Mouse (Mus musculus): ENCODE results near the gene Phactr3. TPM values are rescaled to one million over a fixed set of nuclear protein-coding genes. Genes with fewer than 3 reads are reported as not detected.

The Phactr3 gene
- polyA plus RNA-seq, 1 experiment from 2014 or later, result 1.4 TPM

- H3K27ac ChIP-seq (replicated peaks), result no peak overlapping the region; the same call in 1 of the 2 replicates
- no peak overlapping the region for H3K9ac ChIP-seq
- H3K4me3 ChIP-seq (replicated peaks), result no peak overlapping the region
- 12% methylated on average over 4 of the region's 4 CpGs for WGBS
- no peak overlapping the region for H3K4me2 ChIP-seq (replicated peaks)
- H3K9me3 ChIP-seq (replicated peaks), result no peaks in the 10 kb centered on the region
- H3K27me3 ChIP-seq, result peaks cover 17% of the 10 kb centered on the region
- ATAC-seq (ENCODE audit: insufficient number of reproducible peaks, low FRiP score, low TSS enrichment, low read depth), result no peak
- H3K4me1 ChIP-seq, result peaks cover 19% of the 10 kb centered on the region
- no peaks in the 10 kb centered on the region for H3K36me3 ChIP-seq
Observed at GRCm38 (mm10) chr2:178121946-178122665, 3.3 kb downstream of the Phactr3 start.

- H3K27me3 ChIP-seq, result peaks cover 12% of the 10 kb centered on the region
- peaks cover 19% of the 10 kb centered on the region for H3K4me1 ChIP-seq
- H3K9me3 ChIP-seq (replicated peaks), result no peaks in the 10 kb centered on the region
- H3K9ac ChIP-seq, result no peak overlapping the region
- 77% methylated on average over 15 of the region's 15 CpGs for WGBS
- no peak overlapping the region for H3K27ac ChIP-seq (replicated peaks)
- H3K4me2 ChIP-seq (replicated peaks), result no peak overlapping the region
- no peak overlapping the region for H3K4me3 ChIP-seq (replicated peaks)
- H3K36me3 ChIP-seq, result no peaks in the 10 kb centered on the region
- no peak for ATAC-seq (ENCODE audit: insufficient number of reproducible peaks, low FRiP score, low TSS enrichment, low read depth)
Observed at GRCm38 (mm10) chr2:178123466-178123865, 4.7 kb downstream of the Phactr3 start.

- H3K4me2 ChIP-seq (replicated peaks), result no peak overlapping the region
- no peak overlapping the region for H3K27ac ChIP-seq (replicated peaks)
- H3K9me3 ChIP-seq (replicated peaks), result no peaks in the 10 kb centered on the region
- H3K9ac ChIP-seq, result no peak overlapping the region
- no peaks in the 10 kb centered on the region for H3K27me3 ChIP-seq
- ATAC-seq (ENCODE audit: insufficient number of reproducible peaks, low FRiP score, low TSS enrichment, low read depth), result no peak
- WGBS, result 71% methylated on average over 8 of the region's 8 CpGs
- H3K4me1 ChIP-seq, result 0 out of 2 replicates have a peak, but pooled peaks cover 5% of the 10 kb centered on the region
- H3K36me3 ChIP-seq, result no peaks in the 10 kb centered on the region
- H3K4me3 ChIP-seq (replicated peaks), result no peak overlapping the region
Observed at GRCm38 (mm10) chr2:178125427-178125826, 6.7 kb downstream of the Phactr3 start.

- no peak for ATAC-seq (ENCODE audit: insufficient number of reproducible peaks, low FRiP score, low TSS enrichment, low read depth)
- Histone ChIP-seq H3K4me1 (0 out of 2 replicates have a peak, but pooled peaks cover 5% of the 10 kb centered on the region), H3K9me3 (replicated peaks) (no peaks in the 10 kb centered on the region), H3K27ac (replicated peaks) (no peak overlapping the region), H3K4me2 (replicated peaks) (no peak overlapping the region), H3K9ac (no peak overlapping the region), H3K4me3 (replicated peaks) (no peak overlapping the region), H3K27me3 (no peaks in the 10 kb centered on the region), H3K36me3 (no peaks in the 10 kb centered on the region)
- WGBS, result 90% methylated on average over 7 of the region's 7 CpGs
Observed at GRCm38 (mm10) chr2:178126041-178126820, 7.5 kb downstream of the Phactr3 start.

GRCm38 (mm10) chr2:178128594-178128993 is 9.8 kb downstream of the Phactr3 start:
- WGBS, result 75% methylated on average over 5 of the region's 5 CpGs
- H3K9me3 ChIP-seq (replicated peaks), result no peaks in the 10 kb centered on the region
- no peak overlapping the region for H3K4me2 ChIP-seq (replicated peaks)
- no peaks in the 10 kb centered on the region for H3K4me1 ChIP-seq
- ATAC-seq (ENCODE audit: insufficient number of reproducible peaks, low FRiP score, low TSS enrichment, low read depth), result no peak
- H3K27me3 ChIP-seq, result no peaks in the 10 kb centered on the region
- no peaks in the 10 kb centered on the region for H3K36me3 ChIP-seq
- H3K4me3 ChIP-seq (replicated peaks), result no peak overlapping the region
- H3K9ac ChIP-seq, result no peak overlapping the region
- no peak overlapping the region for H3K27ac ChIP-seq (replicated peaks)

GRCm38 (mm10) chr2:178129161-178129560 is 10.4 kb downstream of the Phactr3 start:
- WGBS, result 45% methylated on average over 4 of the region's 4 CpGs
- Histone ChIP-seq H3K27me3 (no peaks in the 10 kb centered on the region), H3K4me3 (replicated peaks) (no peak overlapping the region), H3K4me1 (no peaks in the 10 kb centered on the region), H3K9me3 (replicated peaks) (no peaks in the 10 kb centered on the region), H3K36me3 (no peaks in the 10 kb centered on the region), H3K9ac (no peak overlapping the region), H3K4me2 (replicated peaks) (no peak overlapping the region), H3K27ac (replicated peaks) (no peak overlapping the region)
- ATAC-seq (ENCODE audit: insufficient number of reproducible peaks, low FRiP score, low TSS enrichment, low read depth), result no peak

- ATAC-seq (ENCODE audit: insufficient number of reproducible peaks, low FRiP score, low TSS enrichment, low read depth), result no peak
Observed at GRCm38 (mm10) chr2:178129676-178130075, 10.9 kb downstream of the Phactr3 start.

GRCm38 (mm10) chr2:178130536-178130935 is 11.8 kb downstream of the Phactr3 start:
- 80% methylated on average over 5 of the region's 5 CpGs for WGBS
- no peaks in the 10 kb centered on the region for H3K4me1 ChIP-seq
- no peaks in the 10 kb centered on the region for H3K27me3 ChIP-seq
- H3K36me3 ChIP-seq, result no peaks in the 10 kb centered on the region
- no peak overlapping the region for H3K9ac ChIP-seq
- no peak overlapping the region for H3K27ac ChIP-seq (replicated peaks)
- no peak for ATAC-seq (ENCODE audit: insufficient number of reproducible peaks, low FRiP score, low TSS enrichment, low read depth)
- no peak overlapping the region for H3K4me2 ChIP-seq (replicated peaks)
- no peaks in the 10 kb centered on the region for H3K9me3 ChIP-seq (replicated peaks)
- H3K4me3 ChIP-seq (replicated peaks), result no peak overlapping the region

More at GRCm38 (mm10) chr2:178129676-178130075, 10.9 kb downstream of the Phactr3 start:
- WGBS, result 70% methylated on average over 2 of the region's 2 CpGs
- Histone ChIP-seq H3K9me3 (replicated peaks) (no peaks in the 10 kb centered on the region), H3K27me3 (no peaks in the 10 kb centered on the region), H3K9ac (no peak overlapping the region), H3K36me3 (no peaks in the 10 kb centered on the region), H3K4me2 (replicated peaks) (no peak overlapping the region), H3K4me1 (no peaks in the 10 kb centered on the region), H3K27ac (replicated peaks) (no peak overlapping the region), H3K4me3 (replicated peaks) (no peak overlapping the region)

- H3K9ac ChIP-seq, result no peak overlapping the region
- no peak overlapping the region for H3K4me2 ChIP-seq (replicated peaks)
- no peaks in the 10 kb centered on the region for H3K9me3 ChIP-seq (replicated peaks)
- H3K27me3 ChIP-seq, result no peaks in the 10 kb centered on the region
- H3K27ac ChIP-seq (replicated peaks), result no peak overlapping the region
- no peaks in the 10 kb centered on the region for H3K4me1 ChIP-seq
- ATAC-seq (ENCODE audit: insufficient number of reproducible peaks, low FRiP score, low TSS enrichment, low read depth), result no peak
- 58% methylated on average over 5 of the region's 5 CpGs for WGBS
- no peak overlapping the region for H3K4me3 ChIP-seq (replicated peaks)
- H3K36me3 ChIP-seq, result no peaks in the 10 kb centered on the region
Observed at GRCm38 (mm10) chr2:178131011-178131410, 12.2 kb downstream of the Phactr3 start.

- no peak for ATAC-seq (ENCODE audit: insufficient number of reproducible peaks, low FRiP score, low TSS enrichment, low read depth)
- H3K27ac ChIP-seq (replicated peaks), result no peak overlapping the region
- H3K4me3 ChIP-seq (replicated peaks), result no peak overlapping the region
- no peaks in the 10 kb centered on the region for H3K4me1 ChIP-seq
- no peaks in the 10 kb centered on the region for H3K36me3 ChIP-seq
- 89% methylated on average over 5 of the region's 5 CpGs for WGBS
- H3K9me3 ChIP-seq (replicated peaks), result no peaks in the 10 kb centered on the region
- H3K27me3 ChIP-seq, result no peaks in the 10 kb centered on the region
- H3K4me2 ChIP-seq (replicated peaks), result no peak overlapping the region
- no peak overlapping the region for H3K9ac ChIP-seq
Observed at GRCm38 (mm10) chr2:178131606-178132365, 13.0 kb downstream of the Phactr3 start.

- Histone ChIP-seq H3K27ac (replicated peaks) (no peak overlapping the region), H3K9ac (no peak overlapping the region), H3K4me2 (replicated peaks) (no peak overlapping the region), H3K4me3 (replicated peaks) (no peak overlapping the region), H3K4me1 (no peaks in the 10 kb centered on the region), H3K27me3 (no peaks in the 10 kb centered on the region), H3K9me3 (replicated peaks) (no peaks in the 10 kb centered on the region), H3K36me3 (no peaks in the 10 kb centered on the region)
- ATAC-seq (ENCODE audit: insufficient number of reproducible peaks, low FRiP score, low TSS enrichment, low read depth), result no peak
- WGBS, result 39% methylated on average over 4 of the region's 4 CpGs
Observed at GRCm38 (mm10) chr2:178135713-178136112, 16.9 kb downstream of the Phactr3 start.
